Mouse (Mus musculus) kidney, embryonic 16.5 days (tissue): Measurements from ENCODE around the gene Tcf7l2. TPM values are rescaled to one million over a fixed set of nuclear protein-coding genes. Genes with fewer than 3 reads are reported as not detected.

ENCODE experiments used
- ATAC-seq: fragments of 200-750 bp; cut with Nextera tagmentation; 2 replicates; pipeline ENCODE4 v1.8.0; 2017; ENCODE audit warnings: moderate TSS enrichment; ENCODE audit not compliant: low FRiP score, low TSS enrichment
- H3K27ac ChIP-seq: fragments of 300-500 bp; sonication (generic); 2 replicates; pipeline ENCODE4 v1.5.1; 2014; ENCODE audit warnings: low read length
- H3K27me3 ChIP-seq: fragments of 300-500 bp; sonication (generic); 2 replicates; pipeline ENCODE4 v1.6.1; 2014; ENCODE audit warnings: low read length, control low read depth, mixed read lengths; ENCODE audit not compliant: insufficient read depth
- H3K36me3 ChIP-seq: fragments of 300-500 bp; sonication (generic); 2 replicates; pipeline ENCODE4 v1.6.1; 2014; ENCODE audit warnings: low read length, control low read depth, mixed read lengths; ENCODE audit not compliant: insufficient read depth
- H3K4me1 ChIP-seq: fragments of 300-500 bp; sonication (generic); 2 replicates; pipeline ENCODE4 v1.6.1; 2014; ENCODE audit warnings: low read length, control low read depth, mixed read lengths; ENCODE audit not compliant: insufficient read depth
- H3K4me2 ChIP-seq: fragments of 300-500 bp; sonication (generic); replicated peaks from 2 replicates; pipeline ENCODE4 v1.6.1; 2014; ENCODE audit warnings: low read depth, low read length
- H3K4me3 ChIP-seq: fragments of 300-500 bp; sonication (generic); 2 replicates; pipeline ENCODE4 v1.5.1; 2014; ENCODE audit warnings: mild to moderate bottlenecking, low read length
- H3K9ac ChIP-seq: fragments of 300-500 bp; sonication (generic); replicated peaks from 2 replicates; pipeline ENCODE4 v1.6.1; 2014; ENCODE audit warnings: low read length
- H3K9me3 ChIP-seq: fragments of 300-500 bp; sonication (generic); 2 replicates; pipeline ENCODE4 v1.6.1; 2016; ENCODE audit warnings: low read length, control low read depth
- WGBS: fragments of 180-500 bp; shearing (Covaris S2); extraction: QIAGEN DNeasy Blood & Tissue Kit; methylation state at CpG from one replicate; pipeline ENCODE4 v1.1.7; 2014; 5-methylcytosine and 5-hydroxymethylcytosine counted together
- polyA plus RNA-seq: library from polyadenylated mRNA; unstranded; fragments of >200 nt; fragmentation: Nextera tagmentation; extraction: Ambion mirVana; gene quantifications from 2 replicates; pipeline ENCODE4 v1.2.1, GENCODE M21; 2015

The Tcf7l2 gene
- polyA plus RNA-seq, 1 experiment from 2014 or later, result 50.1 TPM

- no peaks in the 10 kb centered on the region; the same call in 1 of the 2 replicates for H3K27me3 ChIP-seq
- H3K9ac ChIP-seq, result no peak overlapping the region
- no peaks in the 10 kb centered on the region for H3K9me3 ChIP-seq
- ATAC-seq, result no peak
- H3K4me3 ChIP-seq, result peak overlapping the region; percentile 39; the same call in 1 of the 2 replicates
- H3K4me2 ChIP-seq, result peak overlapping the region; percentile 61
- peaks cover 37% of the 10 kb centered on the region for H3K4me1 ChIP-seq
- WGBS, result 37% methylated on average over 4 of the region's 4 CpGs
- no peaks in the 10 kb centered on the region for H3K36me3 ChIP-seq
- no peak overlapping the region for H3K27ac ChIP-seq
These were observed 154.3 kb downstream of the Tcf7l2 start for GRCm38 (mm10) chr19:55895807-55896420.

- ATAC-seq, result no peak
- 50% methylated on average over 10 of the region's 10 CpGs for WGBS
- Histone ChIP-seq H3K36me3 (no peaks in the 10 kb centered on the region), H3K4me2 (no peak overlapping the region), H3K27me3 (no peaks in the 10 kb centered on the region; the same call in 1 of the 2 replicates), H3K9me3 (no peaks in the 10 kb centered on the region), H3K9ac (peak overlapping the region; percentile 2; the same call in 1 of the 2 replicates), H3K27ac (no peak overlapping the region), H3K4me1 (peaks cover 44% of the 10 kb centered on the region), H3K4me3 (no peak overlapping the region)
These were observed 155.0 kb downstream of the Tcf7l2 start for GRCm38 (mm10) chr19:55896629-55897028.

GRCm38 (mm10) chr19:55902573-55903385, 161.2 kb downstream of the Tcf7l2 start:
- no peaks in the 10 kb centered on the region for H3K9me3 ChIP-seq
- H3K4me3 ChIP-seq, result no peak overlapping the region
- no peak overlapping the region for H3K4me2 ChIP-seq
- peaks cover 17% of the 10 kb centered on the region for H3K4me1 ChIP-seq
- no peak for ATAC-seq
- no peak overlapping the region for H3K9ac ChIP-seq
- H3K36me3 ChIP-seq, result no peaks in the 10 kb centered on the region
- H3K27me3 ChIP-seq, result no peaks in the 10 kb centered on the region
- H3K27ac ChIP-seq, result no peak overlapping the region
- WGBS, result 90% methylated on average over 12 of the region's 12 CpGs

- peak; percentile 79 for ATAC-seq
- Histone ChIP-seq H3K4me2 (no peak overlapping the region), H3K27ac (peak overlapping the region; percentile 45; the same call in 1 of the 2 replicates), H3K36me3 (peaks cover 18% of the 10 kb centered on the region), H3K27me3 (no peaks in the 10 kb centered on the region), H3K9me3 (0 out of 2 replicates have a peak, but pooled peaks cover 6% of the 10 kb centered on the region), H3K9ac (no peak overlapping the region), H3K4me1 (peaks cover 16% of the 10 kb centered on the region), H3K4me3 (no peak overlapping the region)
- 19% methylated on average over 7 of the region's 7 CpGs for WGBS
These were observed 167.4 kb downstream of the Tcf7l2 start for GRCm38 (mm10) chr19:55909039-55909438.

- H3K9ac ChIP-seq, result no peak overlapping the region
- H3K9me3 ChIP-seq, result 0 out of 2 replicates have a peak, but pooled peaks cover 6% of the 10 kb centered on the region
- peaks cover 25% of the 10 kb centered on the region for H3K4me1 ChIP-seq
- no peak overlapping the region for H3K4me3 ChIP-seq
- 39% methylated on average over 8 of the region's 8 CpGs for WGBS
- H3K27ac ChIP-seq, result no peak overlapping the region
- no peak for ATAC-seq
- no peaks in the 10 kb centered on the region for H3K27me3 ChIP-seq
- H3K36me3 ChIP-seq, result peaks cover 18% of the 10 kb centered on the region
- H3K4me2 ChIP-seq, result no peak overlapping the region
These were observed 170.3 kb downstream of the Tcf7l2 start for GRCm38 (mm10) chr19:55911941-55912340.

- WGBS, result 93% methylated on average over 8 of the region's 8 CpGs
- Histone ChIP-seq H3K9me3 (0 out of 2 replicates have a peak, but pooled peaks cover 6% of the 10 kb centered on the region), H3K4me1 (peaks cover 25% of the 10 kb centered on the region), H3K27ac (no peak overlapping the region), H3K4me2 (no peak overlapping the region), H3K9ac (no peak overlapping the region), H3K36me3 (peaks cover 24% of the 10 kb centered on the region), H3K27me3 (no peaks in the 10 kb centered on the region), H3K4me3 (no peak overlapping the region)
- no peak for ATAC-seq
These were observed 171.2 kb downstream of the Tcf7l2 start for GRCm38 (mm10) chr19:55912813-55913212.

GRCm38 (mm10) chr19:55913585-55913984, 172.0 kb downstream of the Tcf7l2 start:
- H3K27ac ChIP-seq, result no peak overlapping the region
- ATAC-seq, result no peak
- WGBS, result 75% methylated on average over 10 of the region's 10 CpGs

GRCm38 (mm10) chr19:55914614-55915211, 173.1 kb downstream of the Tcf7l2 start:
- WGBS, result 55% methylated on average over 20 of the region's 20 CpGs
- Histone ChIP-seq H3K27ac (peak overlapping the region; percentile 48; the same call in 1 of the 2 replicates), H3K27me3 (no peaks in the 10 kb centered on the region), H3K4me1 (peaks cover 21% of the 10 kb centered on the region), H3K9me3 (0 out of 2 replicates have a peak, but pooled peaks cover 6% of the 10 kb centered on the region), H3K36me3 (peaks cover 36% of the 10 kb centered on the region), H3K4me3 (no peak overlapping the region), H3K9ac (no peak overlapping the region), H3K4me2 (no peak overlapping the region)
- no peak for ATAC-seq

More at GRCm38 (mm10) chr19:55913585-55913984, 172.0 kb downstream of the Tcf7l2 start:
- H3K4me3 ChIP-seq, result no peak overlapping the region
- no peak overlapping the region for H3K4me2 ChIP-seq
- 0 out of 2 replicates have a peak, but pooled peaks cover 6% of the 10 kb centered on the region for H3K9me3 ChIP-seq
- peaks cover 24% of the 10 kb centered on the region for H3K36me3 ChIP-seq
- no peaks in the 10 kb centered on the region for H3K27me3 ChIP-seq
- H3K4me1 ChIP-seq, result peaks cover 25% of the 10 kb centered on the region
- H3K9ac ChIP-seq, result no peak overlapping the region

- WGBS, result 35% methylated on average over 7 of the region's 7 CpGs
- 0 out of 2 replicates have a peak, but pooled peaks cover 6% of the 10 kb centered on the region for H3K9me3 ChIP-seq
- no peaks in the 10 kb centered on the region for H3K27me3 ChIP-seq
- H3K9ac ChIP-seq, result no peak overlapping the region
- H3K4me1 ChIP-seq, result peaks cover 17% of the 10 kb centered on the region
- no peak overlapping the region for H3K4me3 ChIP-seq
- peaks cover 40% of the 10 kb centered on the region for H3K36me3 ChIP-seq
- H3K27ac ChIP-seq, result peak overlapping the region; percentile 48; the same call in 1 of the 2 replicates
- H3K4me2 ChIP-seq, result 0 out of 2 replicates have a peak overlapping the region, but pooled peaks have one; percentile 3
- ATAC-seq, result no peak
These were observed 173.9 kb downstream of the Tcf7l2 start for GRCm38 (mm10) chr19:55915506-55915905.
